Mouse (Mus musculus): ENCODE measurements around the gene Gpr35. TPM values are rescaled to one million over a fixed set of nuclear protein-coding genes. Genes with fewer than 3 reads are reported as not detected.

Gpr35 gene
- total RNA-seq, 2 experiments from 2014 or later = 0.25 to 0.51 TPM

Other genes with a start within 250 kb of the Gpr35 start
- gene Gpc1, start 119.2 kb upstream of the Gpr35 start, total RNA-seq (2021) = 100 to 1,000 TPM; 147 to 157 TPM
- under 1 TPM in 1 of 2 experiments, not detected in 1; 0.15 TPM for gene Ankmy1, start 48.0 kb upstream of the Gpr35 start, total RNA-seq (2021)
- gene Dusp28, start 43.9 kb upstream of the Gpr35 start, total RNA-seq (2021) = 10 to 100 TPM; 11.4 to 12.3 TPM
- gene Rnpepl1, start 40.1 kb upstream of the Gpr35 start, total RNA-seq (2021) = 10 to 100 TPM; 37.2 to 44.5 TPM
- 10 to 100 TPM; 42.2 to 45.8 TPM for gene Capn10, start 16.5 kb upstream of the Gpr35 start, total RNA-seq (2021)
- not detected for gene Aqp12, start 55.5 kb downstream of the Gpr35 start, total RNA-seq (2021)
- gene Kif1a, start 151.1 kb downstream of the Gpr35 start, total RNA-seq (2021) = 100 to 1,000 TPM; 607 to 610 TPM
- not detected for gene Agxt, start 184.4 kb downstream of the Gpr35 start, total RNA-seq (2021)
- gene 2310007B03Rik, start 210.1 kb downstream of the Gpr35 start, total RNA-seq (2021) = not detected
- gene Crocc2, start 217.9 kb downstream of the Gpr35 start, total RNA-seq (2021) = under 1 TPM; 0.15 to 0.25 TPM